Mouse (Mus musculus) lung, postnatal 25 days (tissue): ENCODE results near the gene Ing1.
"Not testable (repeated sequence)": the region's sequence is repeated elsewhere in the genome, so short reads cannot be mapped to it uniquely, and the experiment has no call there.

Source experiments
- DNase-seq: peaks from one replicate; pipeline ENCODE4 v3.0.0; 2022; ENCODE audit warnings: low spot score

Ing1 gene

DNA sequence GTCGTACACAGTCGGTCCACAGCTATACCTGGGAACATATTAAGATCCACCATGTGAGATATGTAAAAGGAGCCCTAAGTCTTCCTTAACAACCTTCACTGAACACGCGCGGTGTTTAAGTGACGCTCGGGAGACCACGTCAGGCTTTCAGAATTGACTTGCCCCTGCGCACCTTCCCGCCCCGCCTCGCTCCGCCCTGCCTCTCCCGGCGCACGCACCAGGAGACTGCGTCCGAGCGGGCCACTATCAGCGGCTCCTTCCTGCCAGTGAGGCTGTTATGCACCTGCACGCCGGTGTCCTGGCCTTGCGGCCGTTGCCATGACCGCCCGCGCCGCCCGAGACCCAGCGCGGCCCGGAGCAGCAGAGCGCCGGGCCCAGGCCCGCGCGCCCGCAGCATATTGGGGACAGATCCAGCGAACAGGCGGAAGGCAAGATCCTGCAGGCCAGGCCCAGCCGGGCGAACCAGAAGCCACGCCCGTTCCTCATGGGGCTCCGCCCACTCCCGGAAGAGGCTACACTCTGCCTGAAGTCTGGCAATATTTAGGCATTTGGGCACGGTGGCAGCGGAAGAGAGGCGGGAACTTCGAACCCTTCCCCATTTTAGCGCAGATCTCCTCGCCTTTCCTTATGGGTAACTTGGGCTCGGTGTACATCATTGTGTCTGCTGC, 5.0 kb upstream of the Ing1 start, which contains the start of gene Cars2:
Gene Cars2, minus strand, starts transcription at position 503 of the 668 bp plus-strand sequence.
- DNase-seq, result peak; percentile 96

DNA sequence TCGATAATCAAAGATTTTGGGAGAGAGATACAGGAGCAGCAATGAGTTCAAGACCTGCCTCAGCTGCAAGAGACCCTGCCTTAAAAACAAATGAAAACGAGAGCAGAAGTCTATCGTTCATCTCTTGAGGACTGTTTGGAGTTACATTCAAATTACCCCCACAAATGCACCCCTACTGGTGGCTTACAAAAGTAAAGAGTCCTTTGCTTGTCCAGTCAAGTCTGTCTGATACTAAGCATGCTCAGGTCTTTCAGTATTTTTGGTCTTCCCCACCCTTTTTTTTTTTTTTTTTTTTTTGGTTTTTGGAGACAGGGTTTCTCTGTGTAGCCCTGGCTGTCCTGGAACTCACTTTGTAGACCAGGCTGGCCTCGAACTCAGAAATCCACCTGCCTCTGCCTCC, 3.9 kb upstream of the Ing1 start:
- not testable (repeated sequence) for DNase-seq

DNA sequence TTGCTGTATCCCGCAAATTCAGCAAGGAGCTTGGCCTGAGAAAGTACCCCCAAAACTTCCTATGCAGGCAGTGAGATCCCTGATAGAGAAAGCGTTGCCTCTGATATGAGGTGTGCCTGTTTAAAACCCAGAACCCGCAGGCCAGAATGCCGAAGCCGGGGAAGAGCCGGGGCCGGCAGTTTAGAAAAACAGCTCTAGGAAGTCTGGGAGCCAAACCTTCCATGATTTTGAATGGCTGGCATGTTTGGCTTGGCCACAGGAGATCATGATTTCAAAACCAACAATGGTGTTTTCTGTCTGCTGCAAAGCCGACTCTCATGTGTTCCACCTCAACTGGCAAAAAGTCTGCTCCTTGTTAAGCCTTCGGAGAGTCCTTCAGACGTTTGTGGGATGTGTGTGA, 3.0 kb upstream of the Ing1 start:
- DNase-seq, result no peak

DNA sequence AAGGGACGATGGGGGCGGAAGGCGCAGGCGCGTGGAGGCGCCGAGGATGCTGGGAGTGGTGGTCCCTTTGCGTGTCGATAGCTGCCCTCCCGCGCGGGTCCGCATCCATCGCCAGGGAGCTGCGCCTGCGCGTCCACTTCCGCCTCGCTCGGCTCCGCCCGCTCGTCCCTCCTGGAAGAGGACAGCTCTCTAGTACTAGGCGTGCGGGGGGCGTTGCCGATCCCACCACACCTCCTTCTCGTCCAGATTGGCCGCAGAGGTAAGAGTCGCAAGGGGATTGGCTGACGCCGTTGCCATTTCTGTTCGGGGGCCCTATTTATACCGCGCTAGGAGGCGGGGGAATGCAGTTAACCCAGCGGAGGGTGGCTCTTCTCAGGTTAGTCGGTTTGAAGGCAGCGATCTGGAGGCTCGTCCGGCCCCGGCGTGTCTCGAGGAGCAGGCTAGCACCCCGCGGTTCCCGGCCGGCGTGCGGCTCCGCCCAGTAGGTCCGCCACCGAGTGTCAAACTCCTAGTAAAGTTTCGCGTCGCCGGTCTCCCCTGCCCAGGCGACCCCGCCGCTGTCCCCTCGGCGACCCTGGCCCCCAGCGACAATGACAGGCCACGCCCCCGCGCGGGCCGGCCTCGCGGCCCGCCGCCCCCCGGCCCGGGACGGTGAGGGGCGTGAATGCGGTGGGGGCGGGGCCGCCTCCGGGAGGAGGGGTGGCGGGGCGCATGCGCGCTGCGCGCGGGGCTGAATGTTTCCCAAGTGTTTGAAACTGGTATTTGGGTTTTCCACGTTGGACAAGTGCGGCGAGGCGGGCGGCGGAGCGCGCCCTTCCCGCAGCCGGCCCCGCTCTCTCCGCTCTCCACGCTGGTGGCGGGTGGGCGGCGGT, 585 bp downstream of the Ing1 start:
- peak; percentile 99 for DNase-seq

DNA sequence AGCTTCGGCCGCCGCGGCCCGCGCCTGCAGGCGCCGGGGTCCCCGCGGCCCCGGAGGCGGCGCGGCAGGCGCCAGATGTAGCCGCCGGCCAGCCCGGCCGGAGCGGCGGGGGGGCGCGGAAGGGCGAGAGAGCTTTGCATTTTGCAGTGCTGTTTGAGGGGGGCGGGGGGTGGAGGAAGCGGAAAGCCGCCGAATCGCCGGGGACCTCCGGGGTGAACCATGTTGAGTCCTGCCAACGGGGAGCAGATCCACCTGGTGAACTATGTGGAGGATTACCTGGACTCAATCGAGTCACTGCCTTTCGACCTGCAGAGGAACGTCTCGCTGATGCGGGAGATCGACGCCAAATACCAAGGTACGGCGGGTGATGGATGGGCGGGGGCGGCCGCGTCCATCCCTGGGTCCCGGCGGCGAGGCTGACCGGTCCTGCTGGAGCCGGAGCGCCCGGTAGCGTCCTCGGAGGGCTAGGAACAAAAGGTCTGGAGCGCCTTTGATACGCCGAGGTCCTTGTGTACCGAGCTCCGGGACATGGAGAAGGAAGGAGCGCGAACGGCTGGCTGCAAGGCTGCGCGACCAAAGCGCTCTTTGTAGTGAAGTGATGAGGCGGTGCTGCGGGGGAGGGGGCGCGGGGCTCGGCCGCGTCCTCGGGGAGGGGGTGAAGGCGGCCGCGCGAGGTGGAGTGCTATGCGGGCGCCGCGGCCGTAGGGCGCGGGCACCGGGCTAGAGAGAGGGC, 1.5 kb downstream of the Ing1 start:
- DNase-seq, result peak; percentile 33

DNA sequence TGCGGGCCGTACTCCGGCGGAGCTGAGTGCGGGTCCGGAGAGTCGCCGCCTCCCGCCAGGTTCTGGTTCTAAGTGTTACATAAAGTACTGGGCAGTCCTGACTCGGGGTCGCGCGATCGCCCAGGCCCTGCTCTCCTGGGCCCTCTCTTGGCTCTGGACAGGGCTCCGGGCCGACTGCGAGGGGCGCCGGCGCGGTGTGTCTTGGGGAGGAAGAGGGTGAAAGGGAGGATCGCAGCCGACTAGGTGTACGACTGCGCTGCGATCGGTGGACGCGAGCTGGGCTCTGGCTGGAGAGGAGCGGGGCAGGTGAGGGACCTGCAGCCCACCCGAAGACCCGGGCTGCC, 2.0 kb downstream of the Ing1 start:
- DNase-seq, result no peak

DNA sequence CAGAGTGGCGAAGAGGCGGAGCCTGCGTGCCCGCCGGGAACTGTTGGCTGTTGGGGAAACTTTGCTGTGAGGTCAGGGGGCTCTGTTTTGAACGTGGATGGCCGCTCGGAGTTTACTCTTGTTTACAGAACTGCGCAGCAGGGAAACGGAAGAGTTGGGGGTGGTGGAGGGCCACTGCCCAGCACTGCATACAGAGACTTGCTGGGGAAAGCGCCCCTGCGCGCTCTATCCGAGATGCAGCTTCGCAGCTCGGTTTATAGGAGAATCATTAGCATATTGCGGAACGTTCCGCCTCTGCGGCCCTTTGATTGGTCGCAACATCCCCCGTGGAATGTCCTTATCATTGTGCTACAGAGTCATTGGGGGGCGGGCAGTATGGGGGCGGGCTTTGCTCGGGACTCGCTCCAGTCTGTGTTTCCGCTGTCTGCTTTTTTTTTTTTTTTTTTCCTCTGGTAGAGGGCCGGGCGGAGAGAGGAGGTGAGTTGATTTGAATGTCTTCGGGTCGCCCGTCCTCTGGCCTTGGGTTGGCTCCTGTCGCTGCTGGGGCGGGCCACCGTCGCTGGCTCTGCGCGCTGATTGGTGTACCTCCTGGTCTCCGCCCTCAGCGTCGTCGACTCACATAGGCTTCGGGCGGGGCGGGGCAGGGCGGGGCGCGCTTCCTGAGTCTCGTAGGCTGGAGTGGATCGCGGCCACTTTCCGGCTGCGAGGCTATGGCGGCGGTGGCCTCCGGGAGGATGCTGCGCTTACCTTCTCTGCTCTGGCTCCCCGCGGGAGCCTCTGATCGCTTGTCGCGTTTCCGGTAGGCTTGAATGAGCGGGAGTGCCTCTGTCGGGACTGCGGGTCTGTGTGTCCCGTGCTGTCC, 2.6 kb downstream of the Ing1 start:
- DNase-seq, result peak; percentile 98

DNA sequence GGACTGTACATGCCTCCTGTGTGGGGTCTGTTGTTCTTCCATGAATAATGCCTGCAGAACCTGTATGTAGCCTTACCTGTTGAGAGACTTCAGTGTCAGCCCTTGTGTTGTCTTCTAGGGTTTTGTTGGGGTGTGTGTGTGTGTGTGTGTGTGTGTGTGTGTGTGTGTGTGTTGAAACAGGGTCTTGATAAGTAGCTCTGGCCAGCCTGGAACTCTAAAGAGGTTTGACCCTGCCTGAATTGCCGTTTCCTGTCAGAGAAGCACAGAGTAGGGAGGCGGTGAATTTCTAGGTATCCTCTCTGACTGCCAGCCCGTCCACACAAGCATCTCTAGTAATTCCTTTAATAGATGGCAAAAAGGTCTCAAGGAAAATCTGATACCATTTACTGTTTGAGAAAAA, 4.1 kb downstream of the Ing1 start:
- DNase-seq, result no peak

DNA sequence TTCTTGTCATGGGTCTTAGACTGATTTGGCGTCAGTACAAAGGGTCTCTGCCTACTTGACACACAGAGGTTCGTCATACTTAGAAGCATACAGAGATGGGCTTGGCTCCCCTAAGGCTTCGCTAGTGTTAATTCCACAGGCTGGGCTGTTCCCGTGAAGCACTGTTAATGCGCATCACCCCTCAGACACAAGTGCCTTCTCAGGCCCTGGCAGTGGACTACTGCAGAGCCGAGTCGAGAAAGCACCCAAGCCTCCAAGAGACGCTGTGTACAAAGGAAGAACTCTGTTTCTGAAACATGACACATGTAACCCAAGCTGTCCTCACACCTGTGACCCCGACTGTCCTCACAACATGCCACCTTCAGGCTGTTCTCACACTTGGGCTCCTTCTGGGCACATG, 4.8 kb downstream of the Ing1 start:
- no peak for DNase-seq

DNA sequence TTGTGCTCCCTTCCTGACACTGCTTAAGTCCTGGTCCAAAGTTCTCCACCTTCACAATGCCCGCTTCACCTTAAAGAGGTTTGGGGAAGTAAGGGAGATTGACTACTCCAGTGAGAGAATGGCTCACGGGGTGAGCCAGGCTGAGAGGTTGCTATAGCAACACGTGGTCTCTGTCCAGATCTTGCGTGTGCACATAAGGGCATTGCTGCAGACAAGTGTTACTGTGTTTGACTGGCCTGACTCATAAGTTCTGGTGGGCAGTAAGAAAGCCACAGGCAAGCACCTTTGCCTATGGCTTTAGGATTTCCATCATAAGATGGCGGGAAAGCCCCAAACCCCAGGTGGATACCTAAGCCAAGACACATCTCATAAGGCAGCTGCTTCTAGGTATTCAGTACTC, 8.9 kb downstream of the Ing1 start:
- DNase-seq, result no peak

DNA sequence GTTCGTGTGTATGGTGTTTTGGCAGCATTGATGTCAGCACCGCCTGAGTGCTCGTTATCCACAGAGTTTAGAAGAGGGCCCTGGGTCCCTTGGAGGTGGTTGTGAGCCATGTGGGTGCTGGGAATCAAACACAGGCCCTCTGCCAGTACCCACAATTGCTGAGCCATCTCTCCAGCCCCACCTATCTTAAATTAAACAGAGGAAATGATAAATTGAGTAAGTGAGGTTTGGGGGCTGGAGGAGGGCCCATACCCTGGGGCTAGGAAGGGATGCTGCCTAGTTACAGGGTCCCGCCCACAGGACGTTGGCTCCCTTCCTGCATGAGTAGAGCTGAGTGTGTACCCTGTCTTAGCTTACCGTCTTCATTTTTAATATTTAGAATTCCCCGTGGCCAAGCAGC, 9.3 kb downstream of the Ing1 start:
- no peak for DNase-seq

DNA sequence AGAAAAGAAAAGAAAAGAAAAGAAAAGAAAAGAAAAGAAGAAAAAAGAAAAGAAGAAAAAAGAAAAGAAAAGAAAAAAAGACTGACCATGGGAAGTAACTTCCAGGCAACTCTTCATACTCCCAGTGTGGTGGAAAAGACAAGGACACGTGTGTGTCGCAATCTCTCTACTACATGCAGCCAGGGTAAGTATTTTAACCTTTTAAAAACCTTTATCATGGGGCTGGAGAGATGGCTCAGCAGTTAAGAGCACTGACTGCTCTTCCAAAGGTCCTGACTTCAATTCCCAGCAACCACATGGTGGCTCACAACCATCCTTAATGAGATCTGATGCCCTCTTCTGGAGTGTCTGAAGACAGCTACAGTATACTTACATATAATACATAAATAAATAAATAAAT, 12.8 kb downstream of the Ing1 start:
- DNase-seq, result not testable (repeated sequence)

DNA sequence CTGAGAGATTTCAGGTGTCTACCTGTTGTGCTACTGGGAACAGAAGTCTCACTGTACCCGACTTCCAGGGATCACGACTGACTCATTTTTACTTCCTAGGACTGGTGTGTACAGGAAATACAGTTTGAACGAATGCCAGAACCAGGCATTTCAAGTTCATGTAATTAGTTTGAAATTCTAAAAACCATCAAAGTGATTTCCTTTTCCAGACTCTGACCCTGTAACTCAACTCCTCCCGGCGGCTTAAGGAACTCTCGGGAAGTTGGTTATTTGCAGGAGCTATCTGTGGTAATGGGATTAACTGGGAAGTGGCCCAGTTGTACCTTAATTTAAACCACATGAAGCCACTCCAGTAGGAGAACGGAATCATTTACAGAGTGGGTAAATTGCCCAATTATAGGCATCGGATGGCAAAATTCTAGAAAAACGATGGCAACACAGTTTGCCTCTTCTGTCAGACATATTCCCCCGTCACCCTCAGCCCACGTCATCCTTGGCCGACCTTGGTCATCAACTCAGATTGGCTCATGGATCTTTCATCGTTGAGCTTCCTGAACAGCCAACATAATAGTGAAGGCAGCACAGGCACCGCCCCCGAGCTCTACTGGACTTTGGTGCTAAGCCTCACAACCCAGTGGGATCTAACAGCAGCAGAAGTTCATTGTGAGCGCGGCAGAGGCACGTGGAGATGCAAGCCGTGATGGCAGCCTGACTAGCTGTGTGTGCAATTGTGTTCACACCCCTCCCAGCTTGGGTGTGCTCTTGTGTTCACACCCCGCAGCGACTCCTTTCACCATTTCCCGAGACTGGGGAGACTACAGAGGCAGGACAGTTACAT, 14.1 kb downstream of the Ing1 start:
- no peak for DNase-seq

DNA sequence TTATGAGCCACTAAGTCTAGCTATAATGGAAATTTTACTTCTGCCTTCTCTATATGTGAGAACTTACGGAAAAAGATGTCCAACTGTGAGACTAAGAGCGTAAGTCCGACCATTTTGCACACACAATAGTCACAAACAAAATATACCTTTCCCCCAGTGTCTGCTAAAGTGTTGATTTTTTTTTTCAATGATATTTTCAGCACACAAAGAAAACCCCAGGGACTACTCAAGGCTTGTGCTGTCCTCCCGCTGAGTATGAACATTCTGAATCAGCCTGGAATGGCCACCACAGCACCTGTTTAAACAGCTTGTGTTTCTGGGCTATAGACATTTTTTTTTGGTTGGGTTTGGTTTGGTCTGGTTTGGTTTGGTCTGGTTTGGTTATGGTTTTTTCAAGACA, 15.4 kb downstream of the Ing1 start:
- no peak for DNase-seq

DNA sequence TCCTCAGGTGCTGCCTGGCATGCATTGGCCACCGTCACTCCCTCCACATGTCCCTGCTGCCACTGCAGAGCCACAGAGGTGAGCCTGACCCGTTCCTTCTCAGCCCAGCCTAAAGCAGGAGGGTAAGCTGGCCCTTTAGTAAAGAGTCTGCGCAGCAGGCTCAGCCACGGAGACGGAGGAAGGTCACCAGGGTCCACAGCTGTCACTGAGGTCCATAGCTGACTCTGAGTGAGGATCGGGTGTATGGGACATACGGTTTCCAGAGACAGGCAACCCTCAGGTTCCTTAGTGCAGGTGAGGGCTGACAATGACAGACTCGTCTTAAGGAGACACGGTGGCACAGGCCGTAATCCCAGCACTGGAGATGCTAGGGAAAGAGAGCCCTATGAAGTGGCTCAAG, 16.6 kb downstream of the Ing1 start:
- no peak for DNase-seq

DNA sequence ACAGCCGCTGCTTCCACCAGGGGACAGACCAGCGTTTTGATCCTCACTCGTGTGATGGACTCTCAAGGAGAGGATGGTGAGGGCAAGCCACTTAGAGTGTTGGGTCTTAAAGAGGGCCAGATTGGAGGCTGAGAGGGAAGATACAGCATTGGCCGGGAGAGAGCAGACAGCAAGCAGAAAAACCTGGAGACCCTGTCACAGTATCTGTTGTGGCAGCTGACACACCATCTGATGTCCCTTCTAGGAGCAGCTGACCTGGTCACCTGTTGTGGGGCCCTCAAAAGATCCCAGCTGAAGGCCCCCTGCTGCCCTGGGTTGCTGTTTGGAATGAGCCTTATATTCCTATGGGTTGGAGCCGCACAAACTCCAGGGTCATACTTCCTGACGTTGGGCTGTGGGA, 17.1 kb downstream of the Ing1 start:
- no peak for DNase-seq

DNA sequence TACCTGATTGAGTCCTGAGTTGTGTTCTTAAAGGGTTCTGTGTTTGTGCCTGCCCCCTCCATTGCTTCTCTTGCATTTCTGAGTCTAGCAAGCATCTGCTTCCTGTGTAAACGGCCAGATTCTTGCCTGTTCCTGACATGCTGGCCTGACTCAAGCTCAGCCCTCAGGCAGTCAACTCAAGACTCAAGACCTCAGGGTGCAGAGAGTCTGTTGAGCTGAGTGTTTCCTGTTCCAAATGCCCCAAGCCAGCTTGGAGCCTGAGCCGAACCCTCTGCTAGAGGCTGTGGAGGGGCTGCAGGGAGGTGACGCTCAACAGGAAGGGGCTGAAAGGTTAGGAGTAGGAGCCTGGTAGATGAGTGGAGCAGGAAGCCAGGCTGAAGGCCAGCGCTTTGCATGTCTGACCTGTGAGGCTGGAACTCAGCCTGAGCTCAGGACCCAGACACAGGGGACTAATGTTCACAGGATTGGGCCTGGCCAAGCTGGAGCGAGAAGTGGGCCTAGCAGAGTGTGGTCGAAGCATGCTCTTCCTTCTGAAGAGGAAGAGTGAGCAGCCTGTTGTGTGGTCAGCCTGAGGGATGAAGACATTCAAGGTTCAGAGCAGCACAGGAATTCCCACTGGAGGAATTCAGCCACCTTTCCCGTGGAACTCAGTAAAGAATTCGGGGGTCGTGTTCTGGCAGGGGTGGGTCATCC, 19.7 kb downstream of the Ing1 start:
- no peak for DNase-seq

DNA sequence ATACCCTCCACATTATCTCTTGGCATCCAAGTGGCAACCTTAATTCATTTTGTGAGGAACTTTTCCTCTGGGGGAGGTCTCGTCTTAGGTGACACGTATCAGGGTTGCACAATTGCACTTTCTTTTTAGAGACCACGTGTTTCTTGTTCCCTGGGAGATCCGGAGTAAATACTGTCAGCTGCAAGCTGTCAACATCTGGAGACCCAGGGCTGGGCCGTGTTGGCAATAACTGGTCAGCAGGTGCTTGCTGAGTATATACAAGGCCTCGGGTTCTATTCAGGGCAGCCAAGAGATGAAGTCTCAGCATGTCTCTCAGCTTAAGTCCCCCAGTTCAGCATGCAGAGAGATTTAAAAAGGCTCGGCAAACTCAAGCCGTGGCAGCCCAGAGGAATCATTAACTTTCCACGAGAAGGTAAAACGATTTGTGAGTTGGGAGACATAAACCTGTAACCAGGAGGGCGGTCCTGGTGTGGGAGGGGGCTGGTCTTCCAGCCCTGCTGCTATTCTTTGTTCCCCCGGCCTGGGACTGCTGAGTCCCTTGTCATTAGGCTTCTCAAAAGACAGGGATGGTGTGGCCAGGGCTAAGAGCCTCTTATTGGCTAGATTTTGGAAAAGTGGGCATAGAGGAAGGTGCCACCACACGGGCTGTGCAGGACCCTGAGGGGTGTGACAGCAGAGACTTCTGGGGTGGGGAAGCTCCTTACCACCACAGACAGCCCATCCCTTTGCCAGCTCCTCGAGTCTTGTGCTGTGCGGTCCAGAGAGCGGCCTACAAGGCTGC, 20.4 kb downstream of the Ing1 start:
- peak; percentile 23 for DNase-seq

DNA sequence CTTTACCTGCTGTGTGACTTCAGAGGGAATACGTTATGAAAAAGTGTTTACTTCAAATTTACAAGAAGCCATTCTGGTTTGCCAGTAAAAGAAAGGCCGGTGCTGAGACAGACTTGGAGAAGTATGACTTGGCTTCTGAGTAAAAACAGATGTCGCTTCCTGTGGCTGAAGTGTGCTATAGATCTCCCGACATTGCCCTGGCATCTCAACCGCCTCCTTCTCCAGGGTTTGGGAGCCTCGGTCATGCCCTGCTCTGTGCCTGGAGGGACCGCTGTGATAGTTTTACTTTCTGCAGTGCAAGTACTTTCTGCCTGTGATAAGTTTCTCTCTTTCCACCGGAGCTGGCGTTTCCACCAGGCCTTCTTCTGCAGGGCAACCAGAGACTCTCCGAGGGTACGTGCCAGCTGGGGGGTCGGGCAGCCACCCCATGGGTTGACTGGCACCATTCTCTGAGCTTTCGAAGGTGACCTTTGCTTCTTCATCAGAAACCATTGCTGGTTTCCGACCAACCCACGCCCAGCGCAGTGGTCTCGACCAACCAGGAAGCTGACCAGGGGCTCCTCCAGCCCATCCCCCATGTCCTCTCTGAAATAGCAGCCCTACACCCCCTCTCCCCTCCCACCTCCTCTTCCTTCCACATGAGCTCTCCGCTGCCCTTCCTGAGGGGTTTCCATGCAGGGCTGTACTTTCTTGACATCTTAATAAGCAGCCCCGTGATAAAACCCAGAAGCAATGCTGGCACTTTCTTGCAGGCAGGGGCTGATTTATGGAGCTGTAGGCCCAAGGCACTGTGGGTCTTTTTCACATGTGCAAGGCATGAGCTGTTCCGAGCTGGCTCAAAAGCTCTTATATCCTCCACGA, 30.4 kb downstream of the Ing1 start:
- DNase-seq, result no peak
